Mouse (Mus musculus): Measurements from ENCODE around the gene Nuak2.
"Not testable (repeated sequence)": the region's sequence is repeated elsewhere in the genome, so short reads cannot be mapped to it uniquely, and the experiment has no call there.

The Nuak2 gene

DNA sequence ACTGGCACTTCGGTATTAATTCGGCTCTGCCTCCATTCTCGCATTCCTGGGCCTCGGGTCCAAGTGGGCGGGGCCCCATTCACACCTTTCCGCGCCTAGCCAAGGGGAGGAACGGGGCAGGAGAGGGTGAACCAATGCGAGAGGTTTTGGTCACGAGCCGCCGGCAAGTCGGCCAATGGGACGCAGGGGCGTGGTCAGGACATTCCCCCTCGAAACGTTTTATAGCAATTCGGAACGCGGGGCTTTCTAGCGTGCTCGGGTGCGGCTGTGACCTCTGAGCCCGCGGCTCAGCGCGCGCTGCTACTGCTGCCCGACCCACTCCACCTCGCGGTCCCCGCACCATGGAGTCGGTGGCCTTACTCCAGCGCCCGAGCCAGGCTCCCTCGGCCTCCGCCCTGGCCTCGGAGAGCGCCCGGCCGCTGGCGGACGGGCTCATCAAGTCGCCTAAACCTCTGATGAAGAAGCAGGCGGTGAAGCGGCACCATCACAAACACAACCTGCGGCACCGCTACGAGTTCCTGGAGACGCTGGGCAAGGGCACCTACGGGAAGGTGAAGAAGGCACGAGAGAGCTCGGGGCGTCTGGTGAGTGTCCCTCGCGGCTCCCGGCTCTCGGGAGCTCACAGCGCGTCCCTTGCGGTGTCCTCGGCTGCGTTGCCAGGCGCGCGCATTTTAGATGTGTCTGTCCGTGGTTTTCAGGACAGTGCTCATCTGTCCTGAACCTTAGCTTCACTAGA is at the start of gene Nuak2:
Gene Nuak2, plus strand, starts transcription at position 238 of the 736 bp plus-strand sequence.
- DNase-seq (ENCODE audit: low spot score in 2 of 2), result peak; percentile 58 to 76

DNA sequence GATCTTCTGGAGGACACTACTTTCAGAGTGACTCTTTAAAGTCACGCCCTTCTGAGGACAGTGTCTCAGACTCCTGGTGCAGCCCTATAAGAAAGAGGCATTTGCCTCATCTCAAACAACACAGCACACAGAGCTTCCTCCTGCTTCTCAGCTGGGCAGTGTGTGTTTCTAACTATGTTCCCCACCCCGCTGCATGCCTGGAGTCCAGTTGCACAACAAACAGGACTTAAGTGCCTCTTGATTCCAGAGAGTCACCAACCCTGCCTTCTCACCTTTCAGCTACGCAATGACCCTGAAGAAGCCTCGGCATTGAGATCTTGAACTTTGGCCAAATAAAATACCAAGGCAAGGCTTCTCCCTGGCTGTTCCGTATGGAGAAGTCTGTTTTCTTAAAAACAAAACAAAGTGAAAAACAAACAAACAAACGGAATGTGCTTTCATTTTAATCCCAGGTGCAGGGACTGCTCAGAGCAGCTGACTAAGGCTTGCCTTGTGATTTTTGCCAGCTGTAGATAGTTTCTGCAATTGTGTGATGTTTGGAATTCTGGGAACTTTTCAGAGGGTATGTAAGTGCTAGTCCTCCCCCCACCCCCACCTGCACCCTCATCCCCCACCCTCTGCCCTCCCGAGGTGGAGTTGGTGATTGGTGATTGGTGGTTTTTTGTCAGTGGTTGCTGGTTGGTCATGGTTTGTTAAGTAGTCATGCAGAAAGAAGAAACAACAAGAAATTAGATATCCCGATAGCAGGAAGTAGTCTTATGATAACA is 49.0 kb upstream of the Nuak2 start:
- no peak for DNase-seq (ENCODE audit: low spot score in 2 of 2)

DNA sequence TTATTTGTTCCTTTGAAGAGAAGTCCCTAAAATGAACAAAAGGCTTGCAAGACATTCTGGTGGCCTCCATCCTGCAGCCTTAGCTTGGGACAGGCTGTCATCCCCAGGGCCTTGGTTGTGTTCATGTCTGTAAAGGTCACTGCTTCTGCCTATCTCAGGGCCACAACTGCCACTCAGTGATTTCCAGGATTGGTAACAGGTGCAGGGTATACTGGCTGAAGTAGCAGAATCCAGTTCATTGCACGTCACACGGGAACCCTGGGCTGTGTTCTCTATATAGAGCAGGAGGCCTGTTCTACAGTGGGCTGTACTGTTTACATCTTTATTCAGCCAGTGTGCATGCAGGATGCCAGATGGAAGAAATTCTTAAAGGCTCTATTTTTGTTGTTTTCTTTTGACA is 48.0 kb upstream of the Nuak2 start:
- DNase-seq (ENCODE audit: low spot score in 2 of 2), result no peak

DNA sequence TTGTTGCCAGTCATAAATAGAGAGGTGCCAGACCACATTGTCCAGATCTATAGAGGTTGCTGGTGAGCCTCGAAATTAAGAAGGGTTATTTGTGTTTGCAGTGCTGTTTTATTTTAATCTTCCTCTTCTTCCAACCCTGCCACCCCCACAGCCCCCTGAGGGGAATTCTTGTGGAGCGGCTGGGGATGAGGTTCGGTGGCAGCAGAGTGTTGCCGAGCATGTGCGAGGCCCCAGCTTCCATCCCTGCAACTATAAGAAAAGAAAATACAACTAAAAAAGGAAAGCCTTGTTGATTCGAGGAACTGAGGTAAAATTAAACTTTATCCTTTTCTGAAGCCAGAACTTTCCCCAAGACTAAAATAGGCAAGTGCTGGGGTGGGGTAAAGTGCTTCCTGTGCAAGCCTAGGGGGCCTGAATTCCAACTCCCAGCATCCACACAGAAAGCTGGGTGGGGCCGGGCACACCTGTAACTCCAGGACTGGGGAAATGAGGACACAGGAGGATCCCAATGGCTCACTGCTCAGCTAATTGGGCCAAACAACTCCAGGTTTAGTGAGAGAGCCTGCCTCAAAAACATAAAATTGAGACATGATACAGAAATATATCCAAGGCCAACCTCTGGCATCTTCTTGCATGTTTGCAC is 47.4 kb upstream of the Nuak2 start:
- DNase-seq (ENCODE audit: low spot score in 2 of 2), result no peak

DNA sequence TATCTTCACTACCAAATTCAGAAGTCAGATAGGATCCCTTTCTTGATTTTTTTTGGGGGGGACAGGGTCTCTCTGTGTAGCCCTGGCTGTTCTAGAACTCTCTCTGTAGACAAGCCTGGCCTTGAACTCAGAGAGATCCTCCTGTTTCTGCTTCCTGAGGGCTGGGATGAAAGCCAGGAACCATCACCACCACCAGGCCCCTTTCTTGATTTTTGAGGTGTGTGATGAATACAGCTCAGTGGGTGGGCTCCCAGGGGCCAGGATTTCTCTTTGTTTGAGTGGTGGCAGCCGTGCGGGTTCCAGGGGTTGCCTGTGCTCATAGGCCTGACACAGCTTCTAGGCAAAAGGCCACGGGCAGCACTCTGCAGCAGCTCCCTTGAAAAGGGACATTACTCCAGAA is 44.7 kb upstream of the Nuak2 start:
- no peak for DNase-seq (ENCODE audit: low spot score in 2 of 2)

DNA sequence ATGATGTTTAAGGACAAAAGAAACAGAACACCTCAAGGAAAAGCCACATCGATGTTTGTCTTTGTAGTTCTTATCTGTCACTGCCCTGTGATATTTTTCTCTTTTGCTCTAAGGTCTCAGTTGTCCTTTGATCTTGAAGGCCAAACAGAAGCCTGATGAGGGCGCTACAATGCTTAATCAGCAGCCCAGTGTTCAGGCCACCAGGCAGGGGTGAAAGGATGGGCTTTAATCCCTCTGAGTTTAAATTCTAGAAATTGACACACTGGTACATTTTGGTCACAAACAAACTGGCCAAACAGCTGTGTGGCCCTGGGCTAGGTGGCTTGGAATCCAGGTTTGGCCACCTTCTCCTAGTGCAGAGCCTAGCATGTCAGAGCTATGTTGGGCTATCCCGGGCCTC is 39.2 kb upstream of the Nuak2 start:
- DNase-seq (ENCODE audit: low spot score in 2 of 2), result no peak

DNA sequence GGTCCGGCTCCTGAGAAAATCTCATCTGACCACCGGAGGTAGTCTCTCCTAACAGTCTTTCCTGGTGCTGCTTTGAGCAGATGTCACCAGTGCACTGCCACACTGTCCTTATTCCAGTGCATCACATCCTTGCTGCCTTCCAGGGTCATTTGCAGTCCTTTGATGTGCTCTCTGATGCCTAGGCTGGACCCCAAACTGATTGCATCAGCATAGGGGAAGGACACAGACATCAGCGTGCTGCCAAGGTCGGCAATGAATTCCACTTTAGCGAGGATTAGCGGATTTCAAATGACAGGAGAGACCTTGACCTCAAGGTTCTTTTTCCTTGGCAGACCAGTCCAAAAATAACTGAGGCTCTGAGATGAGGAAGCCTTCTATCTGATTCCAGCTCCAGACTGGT is 38.8 kb upstream of the Nuak2 start:
- DNase-seq (ENCODE audit: low spot score in 2 of 2), result no peak

DNA sequence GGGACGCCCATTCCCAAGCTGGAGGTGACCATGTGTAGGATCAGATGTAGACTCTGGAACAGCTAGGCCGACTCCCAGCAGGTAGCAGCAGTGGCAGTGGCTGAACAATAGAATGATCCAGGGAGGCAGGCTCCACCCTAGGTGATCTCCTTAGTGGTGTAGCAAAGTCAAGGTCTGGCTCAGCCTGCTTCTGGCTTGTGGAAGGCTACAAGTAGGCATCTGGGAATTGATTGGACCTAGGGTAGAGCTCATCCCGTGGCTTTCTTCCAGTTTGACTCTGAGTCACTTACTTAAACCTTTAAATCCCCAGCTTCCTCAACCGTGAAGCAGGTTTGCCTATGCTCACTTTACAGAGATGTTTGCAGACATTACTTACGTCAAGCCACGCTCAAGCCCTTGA is 35.3 kb upstream of the Nuak2 start:
- DNase-seq (ENCODE audit: low spot score in 2 of 2), result not testable (repeated sequence)

DNA sequence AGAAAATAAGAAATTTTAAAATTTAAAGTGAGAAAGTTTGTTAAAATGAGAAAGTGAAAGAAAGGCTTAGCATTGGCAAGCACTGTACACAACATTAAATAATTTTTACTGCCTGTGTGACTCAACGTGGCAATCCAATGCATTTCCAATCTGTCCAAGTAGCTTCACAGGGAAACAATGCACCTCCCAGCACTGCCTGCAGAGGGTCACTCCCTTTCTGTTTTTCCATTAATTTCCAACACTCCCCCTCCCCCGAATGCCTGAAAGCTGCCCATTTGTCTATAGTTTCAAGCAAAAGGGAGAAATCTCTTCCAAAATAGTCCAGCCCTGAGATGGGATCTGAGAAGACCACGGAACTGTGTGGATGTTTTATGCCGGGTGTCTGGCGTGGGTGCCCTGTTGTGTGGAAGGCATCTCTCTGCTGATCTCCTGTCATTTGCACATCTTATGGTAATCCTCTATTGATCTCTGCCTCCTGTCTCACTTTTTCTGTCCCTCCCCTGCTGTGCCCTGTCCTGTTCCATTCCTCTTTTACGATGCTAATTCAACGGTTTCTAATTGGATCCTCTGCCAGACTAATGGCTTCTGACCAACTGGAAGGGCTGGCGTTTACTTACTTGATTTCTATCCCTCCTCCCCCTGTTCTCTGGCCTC is 34.3 kb upstream of the Nuak2 start:
- no peak for DNase-seq (ENCODE audit: low spot score in 2 of 2)

DNA sequence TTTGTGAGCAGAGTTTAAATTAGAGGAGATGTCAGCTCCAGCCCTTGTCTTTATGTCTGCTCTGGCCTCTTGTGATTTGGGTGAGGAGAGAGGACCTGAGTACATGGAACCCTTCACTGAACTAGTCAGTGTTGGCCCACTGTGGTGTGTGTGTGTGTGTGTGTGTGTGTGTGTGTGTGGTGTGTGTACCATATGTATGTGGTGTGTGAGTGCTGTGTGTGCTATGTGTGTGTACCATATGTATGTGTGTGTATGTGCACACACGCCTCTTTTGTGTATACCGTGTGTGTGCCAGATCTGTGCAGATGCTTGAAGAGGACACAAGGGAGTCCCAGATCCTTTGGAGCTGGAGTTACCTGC is 33.8 kb upstream of the Nuak2 start:
- no peak for DNase-seq (ENCODE audit: low spot score in 2 of 2)

DNA sequence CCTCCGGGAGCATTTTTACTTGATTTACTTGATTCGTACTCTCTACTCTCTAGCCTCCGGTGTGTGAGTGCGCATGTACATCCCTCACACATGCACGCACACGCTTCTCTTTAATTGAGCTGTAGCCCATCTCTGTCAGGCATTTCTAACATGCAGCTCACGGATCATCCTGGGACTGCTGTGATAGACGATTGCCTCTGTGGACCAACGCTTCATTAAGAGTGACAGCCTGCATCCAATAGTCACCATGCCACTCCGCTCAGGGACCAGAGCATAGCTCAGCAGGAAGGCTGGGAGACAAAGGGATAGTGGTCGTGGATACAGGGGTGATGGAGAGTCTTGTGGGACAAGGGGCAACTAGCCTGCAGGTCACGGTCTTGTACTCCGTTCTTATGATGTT is 32.9 kb upstream of the Nuak2 start:
- no peak for DNase-seq (ENCODE audit: low spot score in 2 of 2)

DNA sequence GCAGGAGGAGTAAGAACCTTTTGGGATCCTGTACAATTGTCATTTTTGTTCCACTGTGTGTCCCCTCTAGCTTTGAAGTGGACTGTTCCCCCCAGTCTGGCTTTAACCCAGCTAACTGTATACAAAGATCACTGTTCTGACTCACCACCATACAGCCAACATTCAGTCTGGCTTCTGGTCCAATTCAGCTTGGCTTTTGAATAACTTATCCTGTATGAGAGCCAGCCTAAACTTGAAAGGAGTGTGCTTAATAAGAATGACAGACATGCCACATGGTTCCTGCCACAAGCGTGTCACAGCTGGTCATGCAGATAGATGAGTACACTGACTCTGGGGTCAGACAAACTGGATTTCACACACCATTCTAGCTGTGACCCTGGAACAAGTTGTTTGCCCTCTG is 29.2 kb upstream of the Nuak2 start:
- DNase-seq (ENCODE audit: low spot score in 2 of 2), result no peak

DNA sequence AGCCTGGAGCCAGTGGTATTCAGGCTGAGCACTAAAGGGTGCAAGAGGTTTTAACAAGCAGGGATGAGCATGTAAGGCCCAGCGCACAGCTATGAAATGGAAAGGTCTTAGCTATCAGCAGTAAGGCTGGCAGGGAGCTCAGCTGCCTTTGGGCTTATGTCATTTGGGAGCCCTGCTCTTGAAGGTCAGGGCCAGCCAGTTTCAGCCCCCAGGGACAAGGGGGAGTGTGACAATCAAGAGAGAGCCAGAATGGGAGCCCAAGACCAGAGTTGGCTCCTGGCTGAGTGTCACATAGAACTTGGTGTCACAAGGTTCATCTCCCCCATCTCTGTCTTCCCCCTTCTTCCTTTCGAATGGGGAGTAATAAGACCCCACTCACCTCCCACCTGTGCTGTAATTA is 28.5 kb upstream of the Nuak2 start:
- DNase-seq (ENCODE audit: low spot score in 2 of 2), result no peak

DNA sequence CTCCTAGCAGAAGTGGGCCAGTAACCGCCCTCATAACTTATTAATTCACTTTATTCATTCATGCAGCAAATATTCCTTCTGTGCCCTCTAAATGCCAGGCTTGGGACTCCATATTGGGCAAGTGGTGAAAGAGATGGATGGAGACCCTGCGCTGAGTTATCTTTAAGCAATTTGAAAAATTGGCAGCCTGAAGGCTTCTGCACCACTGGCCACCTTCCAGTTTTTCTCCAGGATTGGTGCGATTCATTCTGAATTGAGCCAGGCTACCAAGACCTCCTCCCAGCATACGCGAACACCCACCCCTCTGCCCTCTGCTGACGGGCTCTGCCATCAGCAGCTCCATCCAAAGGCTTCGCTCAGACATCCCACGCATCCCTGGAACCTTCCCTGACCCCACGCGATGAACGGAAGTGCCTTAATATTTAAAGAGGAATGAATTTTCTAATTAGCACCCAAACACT is 27.9 kb upstream of the Nuak2 start:
- DNase-seq (ENCODE audit: low spot score in 2 of 2), result peak in 1 of 2 experiments; percentile 59

DNA sequence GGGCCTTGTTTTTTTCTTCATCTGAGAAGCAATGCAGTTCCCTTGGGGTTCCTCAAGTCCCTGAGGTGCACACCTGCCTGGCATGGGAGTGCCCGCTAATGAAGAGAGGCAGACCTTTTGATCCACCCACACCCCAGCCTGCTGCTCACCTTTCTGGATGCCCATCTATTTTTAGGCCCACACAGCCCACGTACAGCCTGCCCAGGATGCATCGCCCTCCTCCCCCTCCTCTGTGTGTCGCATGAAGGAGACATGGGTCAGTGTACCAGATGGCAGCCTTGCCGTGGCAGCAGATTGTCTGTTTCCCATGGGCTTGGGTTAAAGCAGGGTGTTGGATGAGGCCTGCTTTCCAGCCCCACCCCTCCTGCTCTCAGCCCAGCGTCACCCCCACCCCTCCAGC is 26.0 kb upstream of the Nuak2 start:
- no peak for DNase-seq (ENCODE audit: low spot score in 2 of 2)

DNA sequence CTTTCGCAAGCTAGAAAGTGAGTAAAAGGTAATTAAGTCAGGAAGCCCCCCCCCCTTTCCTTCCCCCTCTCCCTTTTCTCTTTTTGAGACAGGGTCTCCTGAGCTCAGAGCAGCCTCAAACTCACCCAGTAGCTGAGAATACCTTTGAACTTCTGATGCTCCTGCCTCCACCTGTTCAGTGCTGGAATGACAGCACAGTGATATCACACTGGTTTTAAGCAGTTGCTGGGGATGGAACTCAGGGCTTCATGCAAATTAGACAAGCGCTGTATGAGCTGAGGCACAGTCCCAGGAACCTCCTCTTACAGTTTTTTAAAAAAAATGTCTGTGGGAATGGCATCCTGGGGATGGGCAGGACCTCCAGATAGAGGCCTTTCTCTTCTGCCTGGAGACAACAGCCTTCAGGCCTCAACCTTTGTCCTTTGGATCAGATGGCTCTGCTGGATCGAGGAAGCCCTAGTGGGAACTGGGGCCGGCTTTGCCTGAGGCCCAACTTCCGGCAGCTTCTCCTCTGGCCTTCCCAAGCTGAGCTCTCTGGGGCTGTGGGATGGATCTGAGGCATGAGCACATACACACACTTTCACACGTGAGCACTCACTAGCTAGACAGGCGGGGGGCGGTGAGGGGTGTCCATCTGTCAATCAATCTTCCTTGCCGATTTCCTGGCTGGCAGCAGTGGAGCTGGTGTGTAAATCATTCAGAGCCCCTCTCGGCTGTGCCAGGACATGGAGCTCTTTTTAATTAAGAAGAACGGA is 24.8 kb upstream of the Nuak2 start:
- DNase-seq (ENCODE audit: low spot score in 2 of 2), result no peak

DNA sequence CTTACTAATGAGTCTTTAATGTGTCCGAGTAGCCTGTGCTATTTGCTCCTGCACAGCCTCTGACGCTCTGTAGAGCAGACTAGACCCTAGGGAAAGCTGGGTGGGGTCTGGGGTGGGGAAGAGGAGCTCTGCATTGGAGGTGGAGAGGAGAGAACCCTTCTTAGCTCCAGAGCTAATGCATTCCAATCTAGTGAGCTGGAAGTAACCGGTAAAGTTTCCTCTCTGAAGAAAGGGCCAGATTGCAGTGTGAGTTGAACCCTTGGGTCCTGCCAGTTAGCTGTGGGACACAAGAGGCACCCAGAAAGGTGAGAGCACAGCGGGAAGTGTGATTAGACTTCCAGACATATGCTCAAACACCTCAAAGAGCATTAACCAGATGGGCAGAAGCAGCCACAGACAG is 24.2 kb upstream of the Nuak2 start:
- DNase-seq (ENCODE audit: low spot score in 2 of 2), result no peak

DNA sequence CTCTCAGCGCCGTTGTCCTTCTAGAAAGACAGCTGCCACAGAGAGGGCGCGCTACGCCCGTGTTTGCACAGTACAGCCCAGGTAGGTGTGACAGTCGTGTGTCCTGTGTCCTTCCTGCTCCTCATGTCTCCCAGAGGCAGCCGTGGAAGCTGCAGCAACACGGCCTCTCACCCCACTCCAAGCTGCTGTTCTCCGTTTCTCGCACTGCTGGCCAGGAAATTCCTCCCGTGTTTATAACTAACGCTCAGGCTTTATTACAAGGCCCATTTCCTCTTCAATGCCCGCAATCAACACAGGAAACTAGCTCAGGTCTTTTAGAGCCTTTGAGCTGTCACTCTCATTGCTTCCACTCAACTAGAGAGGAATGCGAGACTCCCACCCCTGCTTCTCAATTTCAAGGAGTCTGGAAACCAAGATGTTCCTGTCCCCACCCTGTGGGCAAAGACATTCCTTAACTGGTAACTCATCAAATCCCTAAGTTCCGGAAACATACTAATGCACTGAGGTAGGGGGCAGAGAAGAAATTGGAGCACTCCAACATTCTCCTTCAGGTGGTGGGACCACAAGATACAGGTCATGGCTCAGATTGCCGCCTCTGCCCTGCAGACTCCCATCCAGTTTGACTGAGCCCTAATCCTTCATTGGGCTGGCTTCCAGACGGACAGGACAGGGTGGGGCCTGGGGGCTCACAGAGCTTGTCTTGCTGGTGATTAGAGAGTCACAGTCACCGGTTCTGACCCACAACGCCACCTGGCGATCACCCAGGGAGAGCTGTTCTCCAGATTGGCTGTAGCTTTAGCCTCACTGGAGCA is 23.4 kb upstream of the Nuak2 start:
- no peak for DNase-seq (ENCODE audit: low spot score in 2 of 2)

DNA sequence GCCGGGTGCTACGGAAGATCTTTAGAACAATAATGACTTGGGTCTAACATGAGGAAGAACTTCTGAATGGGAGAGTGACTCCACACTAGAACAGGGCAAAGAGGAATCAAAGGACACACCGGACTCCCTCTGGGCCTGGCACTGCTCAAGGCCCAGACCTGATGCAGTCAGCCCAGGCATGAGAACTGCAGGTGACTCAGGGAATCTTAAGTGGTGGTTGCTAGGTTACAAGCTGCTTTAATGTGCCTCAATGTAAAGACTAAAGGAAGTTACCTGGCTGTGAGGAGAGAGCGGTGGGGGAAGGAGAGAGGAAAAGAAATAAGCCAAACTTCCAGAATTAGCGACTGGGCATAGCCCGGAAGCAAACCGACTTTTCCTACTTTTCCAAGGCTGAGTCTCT is 20.4 kb upstream of the Nuak2 start:
- DNase-seq (ENCODE audit: low spot score in 2 of 2), result no peak

DNA sequence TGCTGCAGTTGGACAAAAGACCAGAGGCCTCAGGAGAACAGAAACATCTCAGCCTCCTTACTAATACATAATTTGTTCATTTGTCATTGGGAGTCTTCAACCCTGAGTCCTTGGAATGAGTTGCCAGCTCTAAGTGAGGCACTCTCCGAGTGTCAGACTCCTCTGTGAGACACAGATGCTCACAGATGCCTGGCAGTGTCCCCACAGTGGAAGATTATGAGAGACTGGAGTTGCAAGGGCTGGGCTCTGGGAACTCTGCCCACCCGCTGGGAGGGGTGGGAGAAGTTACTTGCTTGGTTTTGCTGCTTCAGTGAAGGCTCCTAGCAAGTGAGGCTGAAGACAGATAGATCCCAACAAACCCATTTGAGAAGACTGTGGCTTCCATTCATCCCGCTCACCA is 19.9 kb upstream of the Nuak2 start:
- DNase-seq (ENCODE audit: low spot score in 2 of 2), result no peak

DNA sequence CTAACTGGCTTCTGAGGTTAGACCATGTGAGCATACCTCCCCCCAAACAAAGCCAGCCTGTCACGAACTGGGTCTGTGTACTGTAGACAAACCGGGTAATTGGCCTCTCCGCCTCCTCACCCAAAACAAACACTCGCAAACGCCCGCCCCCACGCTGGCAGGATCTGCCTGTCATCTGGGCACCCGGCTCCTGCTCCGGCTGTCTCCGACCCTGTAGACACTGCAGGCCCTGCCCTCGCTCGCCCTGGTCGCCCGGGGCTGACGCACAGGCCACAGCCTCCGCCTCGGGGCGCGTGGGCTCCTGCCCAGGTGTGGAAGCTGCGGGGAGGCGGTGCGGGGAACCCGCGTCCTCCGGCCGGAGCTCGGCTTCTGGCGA is 17.5 kb upstream of the Nuak2 start, which contains the start of gene Klhdc8a:
Gene Klhdc8a, plus strand, starts transcription at position 202 of the 376 bp plus-strand sequence.
- DNase-seq (ENCODE audit: low spot score in 2 of 2), result peak in 1 of 2 experiments; percentile 68

Measured in cerebellum, postnatal 4 days (tissue).